Mouse (Mus musculus) ES-CJ7 (cell line): Measurements from ENCODE around the gene Ercc8.
A peak's percentile ranks its signal among the peaks of the same experiment; 100 is the strongest.

Experiments
- DNase-seq: peaks from one replicate; pipeline ENCODE4 v3.0.0; 2011; ENCODE audit warnings: low read depth, low spot score

The Ercc8 gene

DNA sequence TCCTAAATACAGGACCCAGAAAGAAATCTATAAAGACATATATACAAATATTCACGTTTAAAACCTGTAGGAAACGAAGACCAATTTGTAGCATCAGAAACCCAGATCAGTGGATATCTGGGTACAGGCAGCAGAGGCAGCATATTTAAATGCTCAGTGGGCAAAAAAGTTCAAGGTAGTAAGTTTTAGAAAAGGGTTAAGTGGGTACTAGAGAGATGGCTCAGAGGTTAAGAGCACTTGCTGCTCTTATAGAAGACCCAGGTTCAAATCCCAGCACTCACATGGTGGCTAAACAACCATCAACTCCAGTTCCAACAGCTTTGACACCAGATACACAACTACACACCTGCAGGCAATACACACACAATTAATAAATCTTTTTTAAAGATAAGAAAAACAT is 1.4 kb upstream of the Ercc8 start:
- no peak for DNase-seq

DNA sequence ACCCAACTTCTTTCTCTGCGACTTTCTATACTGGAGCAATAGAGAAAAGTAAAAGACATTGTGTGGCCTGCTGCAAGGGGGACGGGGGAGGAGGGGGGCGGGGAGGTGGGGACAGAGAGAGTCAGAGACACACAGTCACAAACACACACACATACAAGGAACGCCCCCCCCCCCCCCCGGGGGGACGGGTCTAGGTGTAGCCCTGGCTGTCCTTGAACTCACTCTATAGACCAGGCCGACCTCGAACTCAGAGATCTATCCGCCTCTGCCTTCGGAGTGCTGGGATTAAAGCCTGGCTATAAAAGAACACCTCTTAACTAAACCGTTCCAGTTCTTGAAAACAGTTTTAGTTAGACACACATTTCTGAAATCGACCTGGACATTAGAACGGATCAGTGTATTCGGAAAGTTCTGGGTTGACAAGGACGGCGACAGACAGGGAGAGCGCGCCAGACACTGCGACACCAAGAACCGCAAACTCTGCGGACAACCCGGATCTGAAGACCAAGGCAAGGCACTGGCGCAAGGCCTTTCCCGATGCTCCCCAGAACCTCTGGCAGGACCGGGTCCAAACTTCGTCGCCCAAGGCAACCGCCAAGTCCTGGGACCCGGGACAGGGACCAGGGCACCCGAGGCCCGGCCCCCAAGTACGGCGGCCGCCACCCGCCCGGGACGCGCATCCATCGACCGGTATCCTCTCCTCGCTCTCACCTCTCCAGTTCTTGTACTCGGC is 633 bp upstream of the Ercc8 start:
- DNase-seq, result no peak

GRCm38 (mm10) chr13:108159241-108159575 is 677 bp downstream of the Ercc8 start:
- DNase-seq, result no peak

DNA sequence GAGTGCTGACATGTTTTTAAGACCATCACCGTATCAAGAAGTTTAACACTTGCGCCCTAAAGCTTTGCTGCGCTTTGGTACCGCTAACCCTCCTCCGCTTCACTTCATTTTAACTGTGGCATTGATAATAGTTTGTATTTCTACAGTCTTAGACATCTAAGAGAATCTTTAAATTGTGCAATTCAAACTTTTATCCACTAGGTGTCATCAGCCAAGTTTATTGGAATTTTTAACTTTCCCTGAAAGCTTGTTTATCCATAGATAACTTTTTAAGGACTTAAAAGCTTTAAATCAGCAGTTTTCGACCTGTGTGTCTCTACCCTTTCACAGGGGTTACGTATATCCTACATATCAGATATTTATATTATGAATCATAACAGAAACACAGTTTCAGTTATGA is 1.4 kb downstream of the Ercc8 start:
- peak; percentile 36 for DNase-seq

DNA sequence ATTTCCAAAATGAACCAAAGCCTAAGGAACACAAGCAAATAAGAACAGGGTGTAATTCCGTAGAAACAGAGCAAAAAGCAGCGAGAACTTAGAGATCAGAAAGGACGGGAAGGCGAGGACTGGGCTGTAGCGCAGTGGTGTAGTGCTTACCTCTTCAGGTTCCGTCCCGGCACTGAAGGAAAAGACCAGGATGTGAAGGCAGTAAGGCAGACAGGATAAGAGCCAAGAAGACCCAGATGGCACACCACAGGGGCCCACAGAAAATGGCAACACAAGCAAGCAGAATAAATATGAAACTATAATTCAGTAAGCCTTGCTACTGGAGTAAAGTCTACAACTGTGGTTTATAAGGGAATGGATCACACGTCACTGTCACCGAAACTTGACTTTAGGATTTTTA is 5.4 kb downstream of the Ercc8 start:
- DNase-seq, result no peak

DNA sequence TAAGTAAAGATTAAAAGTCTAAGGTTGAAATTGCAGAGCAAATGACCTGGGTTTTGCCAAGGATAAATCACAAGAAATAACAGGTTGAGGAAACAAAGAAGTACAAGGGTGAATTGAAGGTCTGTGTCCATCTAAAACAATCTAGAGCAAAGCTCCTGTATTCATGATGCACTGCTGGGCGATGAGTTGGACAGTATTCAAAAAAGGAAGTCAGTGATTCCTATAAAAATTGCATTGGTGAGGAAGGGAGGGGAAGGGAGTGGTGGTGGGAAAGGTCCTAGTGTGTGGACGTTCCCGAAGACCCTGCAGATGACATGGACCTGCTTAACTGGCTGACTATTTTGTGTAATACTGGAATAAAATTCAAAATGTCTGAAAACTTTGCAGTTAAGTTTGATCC is 6.1 kb downstream of the Ercc8 start:
- DNase-seq, result no peak

- DNase-seq, result no peak
Measured at GRCm38 (mm10) chr13:108170002-108170401, 11.5 kb downstream of the Ercc8 start.

DNA sequence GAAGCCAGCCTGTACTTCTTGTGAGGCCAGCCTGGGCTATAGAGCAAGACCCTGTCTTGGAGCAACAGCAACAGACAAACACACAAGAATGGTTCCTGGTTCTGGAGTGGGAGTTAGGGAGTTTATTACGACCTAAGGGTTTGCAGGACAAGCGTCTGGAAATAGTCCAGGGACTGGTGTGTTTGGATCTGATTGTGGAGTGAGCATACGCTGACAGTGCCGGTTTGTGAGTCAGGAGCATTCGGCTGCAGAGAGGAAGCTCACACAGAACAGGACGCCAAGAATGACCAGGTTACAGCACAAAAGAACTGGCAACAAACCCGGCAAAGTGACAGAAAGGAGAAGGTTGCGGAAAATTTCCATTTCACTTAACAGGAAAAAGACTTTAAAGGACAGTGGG is 12.0 kb downstream of the Ercc8 start:
- DNase-seq, result no peak

DNA sequence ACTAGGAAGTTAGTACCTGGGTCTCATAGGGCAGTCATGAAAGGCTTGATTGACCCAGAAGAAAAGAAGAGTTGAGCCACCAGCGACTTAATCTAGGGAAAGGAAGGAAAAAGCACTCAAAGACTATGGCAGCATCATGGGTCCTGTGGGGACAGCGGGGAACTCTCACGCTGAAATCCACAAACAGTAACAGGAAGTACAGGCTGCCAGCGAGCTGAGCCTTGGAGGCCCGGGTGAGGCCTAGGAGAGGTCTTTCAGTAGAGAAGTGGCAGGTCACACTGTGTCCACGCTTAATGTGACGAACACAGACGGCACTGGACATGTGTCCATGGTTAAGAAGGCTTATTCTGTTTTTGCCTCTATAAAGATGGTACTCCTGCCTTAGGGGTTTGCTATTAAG is 21.1 kb downstream of the Ercc8 start:
- DNase-seq, result no peak

DNA sequence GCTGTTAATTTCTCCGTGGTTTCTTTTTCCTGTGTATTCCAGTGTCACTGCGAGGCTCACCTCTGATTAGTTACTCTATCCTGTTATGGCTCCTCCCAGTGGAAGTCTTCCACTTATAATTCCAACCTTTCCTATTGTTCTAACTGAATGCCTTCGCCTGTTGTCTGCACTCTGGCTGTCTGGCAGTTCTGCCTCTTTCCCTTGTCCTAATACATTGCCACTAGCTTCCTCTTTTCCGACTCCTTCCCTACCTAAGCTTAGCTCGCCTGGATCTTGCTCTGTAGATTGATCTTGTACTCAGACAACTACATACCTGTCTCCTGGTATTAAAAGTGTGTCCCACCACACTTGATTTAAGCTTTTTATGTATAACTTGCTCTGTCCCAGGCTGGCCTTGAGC is 22.3 kb downstream of the Ercc8 start:
- DNase-seq, result no peak

DNA sequence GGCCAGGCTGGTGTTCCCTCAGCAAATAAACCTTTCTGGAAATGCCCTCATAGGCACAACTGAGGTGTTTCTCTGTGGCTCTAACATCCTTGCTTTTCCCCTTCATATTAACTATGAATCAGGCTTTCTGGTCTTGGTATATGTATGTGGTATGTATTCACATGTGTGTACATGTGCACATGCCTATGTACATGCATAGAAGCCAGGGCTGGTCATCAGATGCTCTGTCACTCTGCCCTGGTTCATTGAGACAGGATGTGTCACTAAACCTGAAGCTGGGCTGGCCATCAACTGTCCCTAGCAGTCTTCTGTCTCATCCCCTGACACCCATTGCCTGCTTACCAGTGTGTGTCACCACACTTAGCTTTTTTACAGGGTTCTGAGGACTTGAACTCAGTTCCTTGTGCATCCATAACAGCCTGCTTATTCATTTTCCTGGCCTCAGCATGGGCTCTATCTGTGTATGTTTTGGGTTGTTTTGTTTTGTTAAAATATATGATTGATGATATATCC is 26.3 kb downstream of the Ercc8 start:
- no peak for DNase-seq

GRCm38 (mm10) chr13:108185530-108185929 is 27.0 kb downstream of the Ercc8 start:
- DNase-seq, result peak; percentile 13

DNA sequence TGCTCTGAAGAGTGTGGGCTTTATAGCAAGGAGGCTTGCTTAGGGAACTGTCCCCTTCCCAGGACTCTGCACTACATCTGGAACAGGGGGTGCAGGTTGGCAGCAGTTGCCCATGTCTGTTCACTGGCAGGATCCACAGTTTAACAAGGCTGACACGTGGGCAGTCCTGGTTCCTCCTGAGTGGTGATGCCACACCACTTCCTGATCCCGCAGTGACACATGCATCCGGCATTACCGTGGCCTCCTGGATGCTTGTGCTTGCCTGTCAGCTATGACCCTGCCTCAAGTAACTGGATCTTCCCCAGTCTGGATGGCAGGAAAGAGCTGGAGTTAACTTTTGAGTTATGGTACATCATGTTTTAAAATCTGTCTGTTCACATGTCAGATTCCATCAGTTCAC is 29.5 kb downstream of the Ercc8 start:
- no peak for DNase-seq

- peak; percentile 38 for DNase-seq
Measured at GRCm38 (mm10) chr13:108191074-108191720, 32.7 kb downstream of the Ercc8 start.

- no peak for DNase-seq
Measured at GRCm38 (mm10) chr13:108195474-108195873, 36.9 kb downstream of the Ercc8 start.

- DNase-seq, result no peak
Measured at GRCm38 (mm10) chr13:108204857-108205256, 46.3 kb downstream of the Ercc8 start.

DNA sequence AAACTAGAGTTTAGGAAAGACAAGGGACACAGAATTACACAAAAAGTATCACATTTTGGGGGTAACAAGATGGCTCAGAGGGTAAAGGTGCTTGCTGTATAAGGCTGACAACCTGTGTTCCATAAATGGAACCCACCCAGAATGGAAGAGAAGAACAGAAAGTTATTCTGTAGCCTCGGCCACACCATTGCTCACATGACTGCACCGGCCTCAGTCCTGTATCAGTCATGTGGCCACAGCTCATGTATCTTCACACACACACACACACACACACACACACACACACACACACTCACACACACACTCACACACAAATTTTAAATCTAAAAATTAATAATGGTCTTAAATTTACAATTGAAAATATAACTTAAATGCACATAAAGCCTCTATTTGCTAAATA is 48.9 kb downstream of the Ercc8 start:
- DNase-seq, result no peak

- DNase-seq, result no peak
Measured at GRCm38 (mm10) chr13:108208090-108208489, 49.6 kb downstream of the Ercc8 start.

DNA sequence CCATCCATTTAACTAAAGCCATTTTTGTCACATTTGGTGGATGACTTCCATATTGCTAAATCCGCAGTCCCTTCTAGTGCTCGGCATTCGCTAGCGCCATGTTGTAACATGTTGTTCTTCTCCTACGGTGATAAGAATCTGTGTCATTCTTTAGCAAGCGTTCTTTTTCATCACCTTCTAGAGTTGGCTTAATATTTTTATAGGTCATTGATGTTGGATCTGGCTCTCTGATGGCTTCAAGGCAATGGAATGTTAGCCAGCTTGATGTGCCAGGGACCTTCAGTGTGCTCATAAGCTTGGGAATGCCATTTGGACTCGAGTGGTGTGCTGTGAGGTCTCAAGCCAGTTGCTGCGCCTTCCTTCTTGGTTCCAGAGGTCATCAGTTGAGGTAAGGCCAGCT is 52.4 kb downstream of the Ercc8 start:
- DNase-seq, result no peak

DNA sequence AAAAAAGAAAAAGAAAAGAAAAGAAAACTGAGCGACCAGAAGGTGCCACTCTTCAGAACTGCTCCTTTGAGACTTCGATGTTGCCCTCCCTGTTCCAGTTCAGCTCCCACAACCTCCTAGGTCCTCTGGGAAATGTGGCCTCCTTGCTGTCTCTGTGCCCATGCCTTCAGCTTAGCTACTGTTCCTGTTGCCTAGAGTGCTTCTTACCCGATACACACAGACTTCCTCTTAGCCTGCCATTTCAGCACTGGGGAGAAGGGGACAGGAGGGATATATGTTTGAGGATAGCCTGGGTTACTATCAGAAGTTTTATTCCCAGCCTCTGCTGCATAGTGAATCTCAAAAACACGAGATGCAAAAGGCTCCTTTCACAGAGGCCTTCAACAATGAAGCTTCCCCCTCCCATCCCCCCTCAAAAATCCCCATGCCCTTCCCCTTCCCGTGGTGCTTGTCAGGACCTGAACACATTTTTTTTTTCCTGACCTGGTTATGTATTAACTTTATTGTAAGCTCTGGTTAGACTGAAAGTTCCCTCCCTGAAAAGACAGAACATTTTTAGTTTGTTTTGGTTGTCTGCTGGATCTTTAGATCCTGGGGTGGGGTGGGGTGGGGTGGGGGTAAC is 54.0 kb downstream of the Ercc8 start:
- DNase-seq, result no peak

DNA sequence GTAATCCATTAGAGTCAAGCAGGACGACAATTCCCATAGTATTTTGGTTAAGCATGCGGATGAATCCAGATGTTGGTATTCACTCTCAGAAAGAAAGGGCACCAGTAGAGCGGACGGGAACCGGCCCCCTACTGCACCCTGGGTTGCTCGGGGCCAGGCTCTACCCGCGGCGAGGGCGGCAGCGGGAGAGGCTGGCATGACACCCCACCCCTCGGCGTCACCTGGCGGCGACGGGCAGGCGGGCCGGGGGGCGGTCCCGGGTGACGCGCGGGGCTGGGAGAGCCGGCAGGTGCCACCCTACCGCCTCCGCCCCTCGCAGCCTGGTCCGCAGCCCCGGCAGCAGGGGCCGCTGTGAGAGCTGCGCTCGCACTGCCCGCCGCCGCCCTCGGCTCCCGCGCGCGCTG is 55.6 kb downstream of the Ercc8 start, which contains the start of gene Elovl7:
Gene Elovl7, plus strand, starts transcription at position 324 of the 404 bp plus-strand sequence.
- DNase-seq, result peak; percentile 55

- DNase-seq, result peak; percentile 58
Measured at GRCm38 (mm10) chr13:108214485-108215107, 56.1 kb downstream of the Ercc8 start.
